Mouse (Mus musculus): ENCODE data around the gene Nagpa.
"Not testable (repeated sequence)": the region's sequence is repeated elsewhere in the genome, so short reads cannot be mapped to it uniquely, and the experiment has no call there.

- not testable (repeated sequence) for TF ChIP-seq CEBPB (IDR thresholded peaks at IDR 0.05; ENCODE audit: low read depth); MYOD1 (IDR thresholded peaks at IDR 0.05; ENCODE audit: control insufficient read depth, insufficient read length, low read depth); CTCF (IDR thresholded peaks at IDR 0.05; ENCODE audit: control insufficient read depth, insufficient read depth, insufficient read length); MAX (IDR thresholded peaks at IDR 0.05); USF1 (IDR thresholded peaks at IDR 0.05; ENCODE audit: low read depth); MYOG (IDR thresholded peaks at IDR 0.05; ENCODE audit: control insufficient read depth, extremely low read depth, insufficient read length); FOSL1 (IDR thresholded peaks at IDR 0.05; ENCODE audit: insufficient read depth, low read length, poor library complexity, severe bottlenecking)
These were observed 22.7 kb upstream of the Nagpa start for GRCm38 (mm10) chr16:5226534-5226933.
